Mouse (Mus musculus): ENCODE measurements around the gene Pcgf1.

Gene Pcgf1

GRCm38 (mm10) chr6:83122961-83123360, 45.3 kb downstream of the Pcgf1 start:
- DNase-seq (ENCODE audit: low spot score in 2 of 2): no peak

- DNase-seq (ENCODE audit: low spot score in 2 of 2): peak; percentile 79 to 86
These were observed 47.2 kb downstream of the Pcgf1 start for GRCm38 (mm10) chr6:83124851-83125312.

- DNase-seq (ENCODE audit: low spot score in 2 of 2): no peak
These were observed 47.7 kb downstream of the Pcgf1 start, which contains the start of gene Ino80b for GRCm38 (mm10) chr6:83125331-83125730. TSS of gene Ino80b (minus strand) at chr6:83125431.

GRCm38 (mm10) chr6:83127419-83127818, 49.8 kb downstream of the Pcgf1 start:
- DNase-seq (ENCODE audit: low spot score in 2 of 2): no peak

All from right cerebral cortex, postnatal 36 days (tissue).